Mouse (Mus musculus) stomach, embryonic 16.5 days (tissue): ENCODE measurements at regions not wholly inside any gene's neighbourhood (a gene's known extent, or its start where the extent isn't known, plus 50 kb on each side); places are given as distances from the start of the nearest gene placed in this dataset.

Source experiments
- ATAC-seq: fragments of 200-750 bp; cut with Nextera tagmentation; 2 replicates; pipeline ENCODE4 v1.8.0; 2017; ENCODE audit warnings: moderate number of reproducible peaks, moderate TSS enrichment; ENCODE audit not compliant: insufficient read depth, low FRiP score
- H3K27ac ChIP-seq: fragments of 300-500 bp; sonication (generic); 2 replicates; pipeline ENCODE4 v1.5.1; 2014; ENCODE audit warnings: low read length
- H3K27me3 ChIP-seq: fragments of 300-500 bp; sonication (generic); 2 replicates; pipeline ENCODE4 v1.6.1; 2014; ENCODE audit warnings: low read length, control low read depth, mixed read lengths; ENCODE audit not compliant: control insufficient read depth, insufficient read depth
- H3K36me3 ChIP-seq: fragments of 300-500 bp; sonication (generic); 2 replicates; pipeline ENCODE4 v1.6.1; 2014; ENCODE audit warnings: low read length; ENCODE audit not compliant: control insufficient read depth, insufficient read depth
- H3K4me1 ChIP-seq: fragments of 300-500 bp; sonication (generic); 2 replicates; pipeline ENCODE4 v1.6.1; 2014; ENCODE audit warnings: low read length, control low read depth, mixed read lengths; ENCODE audit not compliant: control insufficient read depth, insufficient read depth
- H3K4me2 ChIP-seq: fragments of 300-500 bp; sonication (generic); 2 replicates; pipeline ENCODE4 v1.6.1; 2014; ENCODE audit warnings: low read depth, low read length, mixed read lengths
- H3K4me3 ChIP-seq: fragments of 300-500 bp; sonication (generic); replicated peaks from 2 replicates; pipeline ENCODE4 v1.5.1; 2014; ENCODE audit warnings: mild to moderate bottlenecking, low read length
- H3K9ac ChIP-seq: fragments of 300-500 bp; sonication (generic); 2 replicates; pipeline ENCODE4 v1.6.1; 2014; ENCODE audit warnings: low read length
- H3K9me3 ChIP-seq: fragments of 300-500 bp; sonication (generic); replicated peaks from 2 replicates; pipeline ENCODE4 v1.6.1; 2016; ENCODE audit warnings: low read length, control low read depth; ENCODE audit not compliant: control insufficient read depth
- WGBS: fragments of 180-500 bp; shearing (Covaris S2); extraction: QIAGEN DNeasy Blood & Tissue Kit; methylation state at CpG from one replicate; pipeline ENCODE4 v1.1.7; 2014; 5-methylcytosine and 5-hydroxymethylcytosine counted together

DNA sequence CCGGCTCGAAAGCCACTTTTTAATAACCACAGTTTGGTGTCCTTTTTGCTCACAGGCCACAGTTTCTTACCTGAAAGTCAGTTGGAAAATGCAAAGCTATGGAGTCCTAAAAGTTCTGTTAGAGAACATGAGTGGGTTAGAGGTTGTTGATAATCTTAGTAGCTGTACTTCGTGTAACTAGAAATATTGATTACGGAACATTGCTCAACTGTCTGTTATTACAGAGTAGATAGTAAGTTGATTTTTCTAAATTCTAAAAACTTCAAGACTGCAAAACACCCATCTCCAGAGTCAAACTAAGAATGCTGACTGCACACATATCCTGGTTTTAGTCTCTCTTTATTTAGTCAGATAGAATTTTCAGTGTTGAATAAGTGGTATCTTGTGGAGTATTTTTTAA lies 111.0 kb downstream of the Slc38a4 start:
- Histone ChIP-seq H3K27ac (no peak overlapping the region), H3K4me1 (no peaks in the 10 kb centered on the region), H3K4me2 (no peak overlapping the region), H3K9ac (no peak overlapping the region), H3K27me3 (no peaks in the 10 kb centered on the region), H3K9me3 (no peaks in the 10 kb centered on the region), H3K36me3 (no peaks in the 10 kb centered on the region), H3K4me3 (no peak overlapping the region)
- ATAC-seq: no peak
- WGBS: 93% methylated on average over 4 of the region's 4 CpGs

DNA sequence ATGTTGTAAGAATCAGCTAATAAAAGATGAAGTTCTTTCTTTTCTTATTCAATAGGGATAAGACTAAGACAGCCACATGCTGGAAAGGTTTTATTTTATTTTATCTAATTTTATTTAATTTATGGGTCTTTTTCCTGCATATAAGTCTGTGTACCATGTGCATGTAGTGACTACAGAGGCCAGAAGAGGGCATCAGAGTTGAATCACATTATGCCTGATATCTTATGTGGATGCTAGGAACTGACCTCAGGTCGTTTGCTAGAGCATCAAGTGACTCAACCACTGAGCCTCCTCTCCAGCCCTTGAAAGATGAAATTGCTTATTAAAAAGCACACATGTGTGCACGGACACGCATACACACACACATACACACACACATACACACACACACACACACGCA lies 113.1 kb downstream of the Slc38a4 start:
- no peaks in the 10 kb centered on the region for H3K36me3 ChIP-seq
- no peaks in the 10 kb centered on the region for H3K4me1 ChIP-seq
- H3K27me3 ChIP-seq: no peaks in the 10 kb centered on the region
- WGBS: 89% methylated on average over 4 of the region's 4 CpGs
- H3K4me2 ChIP-seq: no peak overlapping the region
- H3K9ac ChIP-seq: no peak overlapping the region
- no peak for ATAC-seq
- H3K9me3 ChIP-seq: no peaks in the 10 kb centered on the region
- H3K4me3 ChIP-seq: no peak overlapping the region
- H3K27ac ChIP-seq: no peak overlapping the region

DNA sequence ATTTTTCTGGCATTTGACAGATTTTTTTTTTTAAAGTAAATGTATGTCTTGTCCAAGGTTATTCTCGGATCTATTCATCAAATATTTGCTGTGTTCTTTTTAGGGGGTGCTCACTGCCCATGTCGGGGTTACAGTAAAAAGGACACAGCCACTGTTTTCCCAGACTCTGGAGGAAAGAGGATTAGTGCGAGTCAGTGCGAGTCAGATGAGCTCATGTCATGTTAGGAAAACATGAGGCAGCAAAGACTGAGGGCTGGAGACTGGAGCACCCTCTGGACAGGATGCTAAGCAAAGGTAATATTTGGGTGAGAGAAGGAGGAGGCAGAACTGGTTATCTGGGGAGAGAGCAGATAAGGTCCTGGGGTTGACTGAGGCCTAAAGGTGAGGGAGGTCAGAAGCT lies 117.3 kb downstream of the Slc38a4 start:
- 50% methylated on average over 4 of the region's 4 CpGs for WGBS
- no peak for ATAC-seq

DNA sequence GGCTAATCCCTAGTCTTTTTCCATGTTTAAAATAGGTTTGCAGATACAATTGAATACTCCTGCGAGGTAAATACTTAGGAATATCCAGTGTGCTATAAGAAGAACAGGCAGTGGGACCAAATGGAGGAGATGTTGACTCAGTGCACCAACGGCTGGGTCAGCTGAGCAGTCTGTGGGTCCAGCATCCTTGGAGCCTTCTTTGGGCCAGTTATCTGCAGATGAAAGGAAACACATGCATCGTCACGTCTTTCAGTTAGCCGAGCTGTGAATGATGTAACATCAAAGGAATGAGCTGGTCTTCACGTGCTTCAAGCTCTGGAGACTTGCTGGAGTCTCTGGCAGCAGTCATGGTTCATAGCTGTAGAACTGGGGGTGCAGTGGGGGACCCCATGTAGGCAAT lies 118.1 kb downstream of the Slc38a4 start:
- H3K9me3 ChIP-seq: no peaks in the 10 kb centered on the region
- no peak overlapping the region for H3K4me2 ChIP-seq
- no peak overlapping the region for H3K9ac ChIP-seq
- H3K4me3 ChIP-seq: no peak overlapping the region
- no peak overlapping the region for H3K27ac ChIP-seq
- no peak for ATAC-seq
- no peaks in the 10 kb centered on the region for H3K27me3 ChIP-seq
- no peaks in the 10 kb centered on the region for H3K36me3 ChIP-seq
- no peaks in the 10 kb centered on the region for H3K4me1 ChIP-seq
- 54% methylated on average over 6 of the region's 6 CpGs for WGBS

More for the DNA sequence above, 117.3 kb downstream of the Slc38a4 start:
- Histone ChIP-seq H3K4me2 (no peak overlapping the region), H3K36me3 (no peaks in the 10 kb centered on the region), H3K27me3 (no peaks in the 10 kb centered on the region), H3K9ac (no peak overlapping the region), H3K9me3 (no peaks in the 10 kb centered on the region), H3K4me1 (no peaks in the 10 kb centered on the region), H3K4me3 (no peak overlapping the region), H3K27ac (no peak overlapping the region)

GRCm38 (mm10) chr15:96936705-96937346 lies 118.9 kb downstream of the Slc38a4 start:
- Histone ChIP-seq H3K4me1 (no peaks in the 10 kb centered on the region), H3K27ac (no peak overlapping the region), H3K27me3 (no peaks in the 10 kb centered on the region), H3K36me3 (no peaks in the 10 kb centered on the region), H3K9ac (peak overlapping the region; percentile 2; the same call in 1 of the 2 replicates), H3K4me3 (peak overlapping the region; percentile 13), H3K9me3 (no peaks in the 10 kb centered on the region), H3K4me2 (peak overlapping the region; percentile 41)
- peak; percentile 93 for ATAC-seq
- WGBS: 4% methylated on average over 18 of the region's 18 CpGs

DNA sequence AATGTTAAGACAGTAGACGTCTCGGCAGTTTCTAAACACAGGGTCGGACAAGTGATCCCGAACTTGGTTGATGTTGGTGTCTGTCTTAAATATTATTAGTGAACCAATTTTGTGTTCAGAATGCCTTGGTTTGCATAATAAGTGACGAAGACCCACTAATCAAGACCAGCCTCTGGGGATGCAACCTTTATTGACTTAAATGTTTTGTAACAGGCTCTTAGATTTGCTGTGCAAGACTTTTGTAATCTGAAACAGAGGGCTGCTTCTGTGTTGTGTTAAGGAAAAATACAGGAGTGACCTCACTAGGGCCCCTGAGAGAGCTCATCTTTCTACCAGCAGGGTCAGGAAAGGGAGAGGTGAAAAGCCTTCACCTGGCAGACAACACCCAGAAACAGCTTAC lies 119.5 kb downstream of the Slc38a4 start:
- Histone ChIP-seq H3K4me3 (peak overlapping the region; percentile 13), H3K27ac (no peak overlapping the region), H3K36me3 (no peaks in the 10 kb centered on the region), H3K9ac (peak overlapping the region; percentile 2; the same call in 1 of the 2 replicates), H3K4me1 (no peaks in the 10 kb centered on the region), H3K4me2 (peak overlapping the region; percentile 41; the same call in 1 of the 2 replicates), H3K27me3 (no peaks in the 10 kb centered on the region), H3K9me3 (no peaks in the 10 kb centered on the region)
- WGBS: 62% methylated on average over 5 of the region's 5 CpGs
- peak; percentile 10; the same call in 1 of the 2 replicates for ATAC-seq

- no peaks in the 10 kb centered on the region for H3K4me1 ChIP-seq
- no peak for ATAC-seq
- H3K4me2 ChIP-seq: no peak overlapping the region
- no peaks in the 10 kb centered on the region for H3K27me3 ChIP-seq
- H3K9me3 ChIP-seq: no peaks in the 10 kb centered on the region
- 46% methylated on average over 3 of the region's 3 CpGs for WGBS
- H3K27ac ChIP-seq: no peak overlapping the region
- no peak overlapping the region for H3K4me3 ChIP-seq
- H3K9ac ChIP-seq: no peak overlapping the region
- no peaks in the 10 kb centered on the region for H3K36me3 ChIP-seq
Observed at GRCm38 (mm10) chr15:96933451-96933850, 122.3 kb downstream of the Slc38a4 start.

DNA sequence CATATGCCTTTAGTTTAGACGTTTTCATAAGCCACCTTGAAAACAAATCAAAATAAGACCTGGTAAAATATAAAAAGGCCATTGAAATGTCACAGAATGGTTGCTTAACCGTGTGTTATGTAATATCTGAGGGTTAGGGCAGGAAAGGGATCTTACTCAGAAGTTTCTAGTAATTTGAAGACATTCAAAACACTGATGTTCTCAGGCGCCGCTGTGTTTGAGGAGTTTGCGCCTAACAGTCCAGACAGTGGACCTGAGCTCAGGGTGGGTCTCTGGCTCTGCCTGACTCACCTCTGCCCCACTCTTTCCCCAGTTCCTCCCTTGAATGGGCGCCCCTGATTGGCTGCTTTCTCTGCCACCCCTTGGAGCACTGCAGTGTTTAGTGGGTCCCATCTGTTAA lies 125.2 kb downstream of the Slc38a4 start:
- H3K9ac ChIP-seq: no peak overlapping the region
- WGBS: 75% methylated on average over 6 of the region's 6 CpGs
- no peak overlapping the region for H3K27ac ChIP-seq
- no peak overlapping the region for H3K4me3 ChIP-seq
- no peaks in the 10 kb centered on the region for H3K9me3 ChIP-seq
- H3K27me3 ChIP-seq: no peaks in the 10 kb centered on the region
- ATAC-seq: no peak
- no peaks in the 10 kb centered on the region for H3K36me3 ChIP-seq
- no peak overlapping the region for H3K4me2 ChIP-seq
- no peaks in the 10 kb centered on the region for H3K4me1 ChIP-seq

DNA sequence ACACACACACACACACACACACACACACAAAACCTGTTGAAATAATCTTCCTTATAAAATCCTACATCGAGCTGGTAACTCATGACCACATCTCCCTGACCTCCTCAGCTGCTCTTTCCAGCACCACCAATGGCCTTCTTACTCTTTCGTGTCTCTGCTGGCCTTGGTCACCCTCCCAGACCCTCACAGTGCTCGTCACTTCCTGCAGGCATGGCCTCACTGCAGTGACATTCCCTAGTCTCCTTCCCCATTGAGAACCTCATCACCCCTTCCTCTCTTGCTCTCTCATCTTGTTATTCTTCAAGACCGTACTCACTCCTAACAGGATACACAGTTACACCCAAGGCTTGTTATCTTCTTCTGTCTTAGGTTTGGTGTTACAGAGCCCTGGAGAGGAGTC lies 126.0 kb downstream of the Slc38a4 start:
- WGBS: 85% methylated on average over 4 of the region's 4 CpGs
- H3K4me2 ChIP-seq: no peak overlapping the region

More for the DNA sequence above, 126.0 kb downstream of the Slc38a4 start:
- H3K9me3 ChIP-seq: no peaks in the 10 kb centered on the region
- no peaks in the 10 kb centered on the region for H3K36me3 ChIP-seq
- H3K4me3 ChIP-seq: no peak overlapping the region
- H3K27ac ChIP-seq: no peak overlapping the region
- no peak for ATAC-seq
- H3K9ac ChIP-seq: no peak overlapping the region
- H3K27me3 ChIP-seq: no peaks in the 10 kb centered on the region
- H3K4me1 ChIP-seq: no peaks in the 10 kb centered on the region
